Mouse (Mus musculus) c-Kit-positive CD71-negative TER-119-negative erythroid progenitor cells, embryonic 14.5 days (primary cell): ENCODE data around the gene Slc16a2.
A peak's percentile ranks its signal among the peaks of the same experiment; 100 is the strongest.
"Not testable (repeated sequence)": the region's sequence is repeated elsewhere in the genome, so short reads cannot be mapped to it uniquely, and the experiment has no call there.

Source experiments
- DNase-seq: peaks from one replicate; pipeline ENCODE4 v3.0.0-alpha.2; 2013; ENCODE audit warnings: low read depth

Slc16a2 gene

GRCm38 (mm10) chrX:103734041-103734625, 87.7 kb downstream of the Slc16a2 start:
- DNase-seq = no peak

- no peak for DNase-seq
Observed at GRCm38 (mm10) chrX:103733091-103733490, 88.7 kb downstream of the Slc16a2 start.

- DNase-seq = no peak
Observed at GRCm38 (mm10) chrX:103732033-103732703, 89.6 kb downstream of the Slc16a2 start.

DNA sequence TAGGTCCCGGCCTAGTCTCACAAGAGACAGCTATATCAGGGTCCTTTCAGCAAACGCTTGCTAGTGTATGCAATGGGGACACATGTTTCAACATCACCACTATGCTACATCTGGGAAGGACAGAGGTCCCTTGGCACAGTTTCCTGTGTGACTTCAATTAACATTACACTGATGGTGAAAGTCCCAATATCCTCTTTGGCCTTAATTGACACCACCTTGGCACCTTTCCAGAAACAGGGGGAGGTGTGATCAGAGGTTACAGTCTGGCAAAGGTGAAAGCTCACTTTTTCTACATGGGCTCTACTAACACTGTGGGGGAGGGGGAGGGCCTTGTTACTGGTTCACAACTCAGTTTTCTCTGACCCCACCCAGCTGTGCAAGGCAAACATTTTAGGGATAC, 99.3 kb downstream of the Slc16a2 start:
- DNase-seq = no peak

DNA sequence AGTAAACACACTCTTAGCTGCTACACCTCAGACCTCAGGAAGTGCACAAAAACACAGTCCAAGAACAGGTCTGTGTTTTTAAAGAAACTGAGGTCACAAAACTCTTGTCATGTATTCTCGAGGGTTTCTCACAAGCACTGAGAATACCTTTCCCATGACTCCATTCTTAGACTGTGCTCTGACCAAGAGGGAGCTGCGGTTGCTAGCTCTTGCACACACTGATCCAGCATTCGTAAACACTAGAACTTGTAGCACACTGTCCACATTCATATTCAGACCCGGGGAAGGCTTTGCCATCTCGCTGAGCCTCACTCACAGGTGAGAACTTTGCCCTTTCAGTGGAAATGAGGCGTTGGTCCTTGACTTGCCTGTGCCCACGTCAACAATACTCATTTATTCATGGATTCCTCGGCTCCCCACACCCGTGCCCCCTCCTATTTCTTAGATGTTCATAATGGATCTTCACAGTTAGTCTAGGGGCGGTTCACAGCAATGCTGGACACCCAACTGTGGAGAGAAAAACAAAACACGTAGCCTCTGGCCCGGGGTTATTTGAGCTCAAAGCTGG, 102.1 kb downstream of the Slc16a2 start:
- no peak for DNase-seq

DNA sequence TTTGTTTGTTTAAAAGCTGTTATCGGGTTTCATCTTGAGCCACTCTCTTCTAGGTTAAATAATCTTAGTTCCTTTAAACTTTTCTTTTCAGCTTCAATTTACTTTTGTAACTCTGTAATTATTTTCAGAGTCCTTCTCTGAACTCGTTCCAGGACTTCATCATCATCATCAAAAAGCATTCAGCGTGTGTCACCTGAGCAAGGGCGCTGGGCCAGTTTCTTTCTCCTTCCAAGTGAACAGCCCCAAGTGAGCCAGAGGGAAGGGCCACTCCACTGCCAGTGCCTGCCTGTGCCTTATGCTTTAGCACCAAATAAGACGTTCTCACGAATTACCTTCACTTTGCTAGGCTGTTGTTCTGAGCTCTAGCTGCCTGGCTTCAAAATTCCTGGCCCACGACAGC, 108.9 kb downstream of the Slc16a2 start:
- DNase-seq = no peak

DNA sequence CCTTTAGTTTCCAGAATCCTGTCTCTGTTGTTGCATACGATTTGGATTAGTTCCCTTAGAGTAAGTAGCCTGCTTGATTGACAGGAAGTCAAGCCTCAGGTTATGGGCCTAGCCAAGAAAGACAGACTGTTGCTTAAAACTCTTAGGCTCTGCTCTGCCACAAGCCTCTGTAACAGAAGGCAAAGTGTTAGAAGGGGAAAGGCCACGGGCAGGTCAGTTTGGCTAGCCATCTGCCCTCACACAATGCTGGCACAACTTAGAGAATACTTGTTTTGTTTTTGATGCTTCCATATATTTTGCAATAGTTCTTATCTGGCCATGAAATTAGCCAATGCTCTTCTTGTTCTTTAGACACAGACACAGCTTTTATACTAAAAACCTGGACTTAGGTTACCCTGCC, 112.1 kb downstream of the Slc16a2 start:
- no peak for DNase-seq

GRCm38 (mm10) chrX:103708592-103708991, 113.2 kb downstream of the Slc16a2 start:
- DNase-seq = no peak

DNA sequence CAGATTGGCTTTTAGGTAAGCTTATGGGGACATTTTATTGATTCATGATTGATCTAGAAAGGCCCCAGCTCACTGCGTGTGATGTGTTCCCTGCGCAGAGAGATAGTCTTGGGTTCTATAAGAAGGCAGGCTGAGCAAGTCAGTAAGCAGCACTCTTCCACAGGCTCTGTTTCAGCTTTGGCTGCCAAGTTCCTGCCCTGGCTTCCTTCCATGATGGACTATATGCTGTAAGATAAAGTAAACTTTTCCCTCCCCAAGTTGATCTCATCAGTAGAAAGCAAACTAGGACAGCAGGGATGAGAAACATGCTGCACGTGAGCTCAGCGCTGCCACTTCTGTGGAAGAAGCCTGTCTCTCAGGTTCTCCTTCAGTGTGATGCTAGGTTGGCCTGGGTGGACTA, 117.2 kb downstream of the Slc16a2 start:
- DNase-seq = no peak

DNA sequence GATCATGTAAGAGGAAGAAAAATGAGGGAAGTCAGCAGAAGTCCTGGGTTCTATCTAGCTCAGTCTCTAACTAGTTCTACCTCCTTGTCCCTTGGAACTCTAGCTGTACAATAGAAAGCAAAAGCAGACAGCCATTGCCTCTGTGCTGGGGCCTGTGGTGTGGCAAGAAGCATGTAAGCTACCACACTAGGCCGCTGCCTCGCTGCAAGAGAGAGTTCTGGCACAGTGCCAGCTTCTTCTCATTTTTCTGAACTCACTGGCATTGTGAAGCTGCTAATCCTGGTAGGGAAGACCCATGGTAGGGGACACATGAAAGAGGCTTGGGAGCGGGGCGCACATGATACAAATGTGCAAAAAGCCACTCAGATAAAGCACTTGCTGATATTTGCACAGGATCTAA, 117.8 kb downstream of the Slc16a2 start:
- DNase-seq = no peak

- no peak for DNase-seq
Observed at GRCm38 (mm10) chrX:103697796-103698195, 124.0 kb downstream of the Slc16a2 start.

DNA sequence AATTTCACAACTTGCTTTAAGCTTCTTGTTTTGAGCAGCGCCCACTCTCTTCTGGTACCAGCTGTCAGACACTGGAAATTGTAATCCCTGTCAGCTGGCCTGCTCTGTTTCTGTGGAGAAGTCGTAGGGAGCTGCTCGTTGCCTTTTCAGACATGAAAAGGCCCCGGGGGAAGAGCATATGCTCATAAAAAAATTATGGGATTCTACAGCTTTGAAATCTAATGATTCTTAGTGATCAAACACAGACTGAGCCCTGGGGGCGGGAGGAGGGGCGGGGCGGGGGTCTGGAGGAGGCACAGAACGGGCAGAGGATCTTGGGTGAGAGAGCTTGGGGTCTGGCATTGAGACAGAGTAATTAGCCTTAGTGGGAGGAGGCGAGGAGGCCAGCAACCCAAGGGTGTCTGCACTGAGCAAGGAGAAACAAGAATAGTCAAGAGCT, 125.7 kb downstream of the Slc16a2 start:
- no peak for DNase-seq

GRCm38 (mm10) chrX:103695165-103695996, 126.4 kb downstream of the Slc16a2 start:
- peak; percentile 34 for DNase-seq

DNA sequence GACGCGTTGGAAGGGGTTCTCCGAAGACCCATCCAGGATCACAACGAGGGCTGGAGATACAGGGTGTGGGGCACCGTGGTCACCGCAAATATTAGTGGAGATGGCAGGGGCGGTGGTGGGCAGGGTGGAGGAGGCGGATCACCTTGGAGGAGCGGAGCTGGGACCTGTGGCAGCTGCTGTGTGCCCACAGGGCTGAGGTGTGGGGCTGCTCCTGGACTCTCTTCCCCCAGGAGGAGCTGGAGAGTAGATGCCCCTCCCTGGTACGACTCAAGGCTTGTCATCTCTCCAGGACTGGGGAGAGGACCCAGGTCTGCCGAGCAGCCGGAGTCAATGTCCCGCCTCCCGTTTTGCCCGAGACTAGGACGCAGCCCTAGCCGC, 127.0 kb downstream of the Slc16a2 start:
- no peak for DNase-seq

GRCm38 (mm10) chrX:103694381-103694780, 127.4 kb downstream of the Slc16a2 start:
- DNase-seq = no peak

DNA sequence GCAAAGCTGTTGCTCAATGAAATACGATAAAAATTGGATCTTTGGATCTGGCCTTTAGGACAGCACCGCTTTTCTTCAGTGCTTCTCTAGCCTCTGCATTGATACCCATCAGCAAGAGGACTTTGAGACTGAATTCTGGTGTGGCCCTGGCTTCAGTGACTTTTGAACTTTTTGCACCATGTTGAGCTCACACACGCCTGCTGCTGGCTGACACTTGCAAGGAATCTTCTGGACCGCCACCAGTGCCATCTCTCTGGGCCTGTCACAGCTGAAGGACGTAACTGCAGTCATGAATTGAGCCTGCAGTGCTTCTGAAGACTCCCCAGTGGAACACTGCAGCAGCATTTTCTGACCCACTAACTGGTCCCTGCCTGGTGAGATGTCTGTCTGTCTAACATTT, 128.9 kb downstream of the Slc16a2 start:
- DNase-seq = no peak

DNA sequence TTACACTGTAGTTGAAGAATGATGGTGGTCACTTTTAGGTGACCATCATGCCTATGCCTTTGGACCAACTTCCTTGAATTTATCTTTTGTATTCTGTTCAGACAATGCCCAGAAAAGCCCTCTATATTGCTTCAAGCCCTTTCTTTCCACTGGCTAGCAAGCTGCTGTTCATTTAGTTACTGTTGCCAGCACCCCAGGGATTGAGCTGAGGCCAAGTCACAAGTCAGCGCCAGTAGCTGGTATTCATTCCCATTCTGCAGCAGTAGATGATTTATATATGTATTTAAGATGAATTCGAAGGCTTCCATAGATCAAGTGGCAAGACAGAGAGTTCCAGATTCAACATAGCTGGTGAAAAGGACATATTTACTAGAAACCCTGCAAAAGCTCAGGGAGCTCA, 133.2 kb downstream of the Slc16a2 start:
- no peak for DNase-seq

- no peak for DNase-seq
Observed at GRCm38 (mm10) chrX:103674674-103675073, 147.1 kb downstream of the Slc16a2 start.

- no peak for DNase-seq
Observed at GRCm38 (mm10) chrX:103673761-103674160, 148.0 kb downstream of the Slc16a2 start.

DNA sequence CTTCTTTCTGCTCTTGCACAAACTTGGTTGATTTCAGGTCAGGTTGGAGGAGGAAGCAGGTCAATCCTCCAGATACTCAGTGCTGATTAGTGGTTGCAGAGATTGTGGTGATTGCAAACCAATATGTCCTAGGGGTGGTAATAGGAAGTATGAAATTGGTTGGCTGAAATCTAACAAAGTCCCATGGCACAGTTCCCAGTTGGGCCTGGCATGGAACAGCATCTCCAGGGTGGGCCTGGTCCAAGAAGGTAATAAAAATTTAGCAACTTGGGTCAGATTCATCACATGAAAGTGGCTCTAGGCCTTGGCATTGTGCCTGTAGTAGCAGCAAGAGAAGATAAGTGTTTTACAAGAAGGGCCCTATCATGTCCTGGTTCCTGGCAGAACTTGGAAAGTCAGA, 151.5 kb downstream of the Slc16a2 start:
- DNase-seq = no peak

- not testable (repeated sequence) for DNase-seq
Observed at GRCm38 (mm10) chrX:103664445-103664844, 157.3 kb downstream of the Slc16a2 start.

- DNase-seq = no peak
Observed at GRCm38 (mm10) chrX:103658985-103659384, 162.8 kb downstream of the Slc16a2 start.

GRCm38 (mm10) chrX:103653021-103653420, 168.8 kb downstream of the Slc16a2 start:
- no peak for DNase-seq
